12 mouse cellular contexts compared by ENCODE assay signal in genomic region chr9:104457635-104458034, GRCm38 (mm10).
DNase-seq lines count a peak whose midpoint lies in the region; ATAC-seq and TF ChIP-seq lines count a peak whose summit lies in the region.
"Had no signal": no experiment of that assay in that cellular context is flagged by ENCODE, and none has a peak within 500 bp of the region (broad histone marks: within the 10 kb centered on the region; RNA-seq: fewer than 3 reads in every experiment).

No protein-coding gene starts in this region.

- no peak for TF ChIP-seq CTCF in C2C12 (IDR thresholded peaks at IDR 0.05; ENCODE audit: control insufficient read depth, insufficient read depth, insufficient read length)

- no peak for DNase-seq in frontal cortex, postnatal 14 days (ENCODE audit: low spot score in 2 of 2)
- DNase-seq in left cerebral cortex, adult 18-20 months (ENCODE audit: low spot score in 2 of 2) = peak; percentile 14 to 44
- no peak for DNase-seq in left cerebral cortex, postnatal 36 days (ENCODE audit: low spot score in 2 of 2)
- peak; percentile 10 for DNase-seq in embryo, embryonic 11 days
- DNase-seq in spleen, adult 12 weeks (ENCODE audit: low spot score) = no peak
- DNase-seq in spleen, adult 18-20 months = no peak
- DNase-seq: heart, adult 11 months had no signal

- peak; percentile 85 for ATAC-seq in frontal cortex, adult (ENCODE audit: low TSS enrichment)

- no peak overlapping the region for H3K4me3 ChIP-seq in C2C12 (ENCODE audit: insufficient read depth, poor library complexity, severe bottlenecking)
- H3K4me3 ChIP-seq: embryonic facial prominence, embryonic 10.5 days; forebrain, embryonic 12.5 days; hindbrain, embryonic 12.5 days had no signal

- intact Hi-C loops in left cerebral cortex, postnatal 36 days (cut with DNase I) = loop anchor here (5.0 to 10.0 kb wide), 2 partner anchors 110 to 927 kb away; no protein-coding TSS in a partner anchor

- H3K27me3 ChIP-seq in C2C12 (ENCODE audit: control insufficient read depth, insufficient read depth, insufficient read length) = no peaks in the 10 kb centered on the region
- H3K27me3 ChIP-seq: forebrain, embryonic 12.5 days; hindbrain, embryonic 12.5 days had no signal

- no peak overlapping the region for H3ac ChIP-seq in C2C12 (ENCODE audit: control insufficient read depth, insufficient read length, low read depth)

- H3K79me3 ChIP-seq in C2C12 (ENCODE audit: low read depth) = no peaks in the 10 kb centered on the region

- H3K36me3 ChIP-seq in C2C12 (ENCODE audit: control insufficient read depth, insufficient read depth) = no peaks in the 10 kb centered on the region
- H3K36me3 ChIP-seq: embryonic facial prominence, embryonic 10.5 days; forebrain, embryonic 12.5 days; hindbrain, embryonic 12.5 days had no signal

- no peaks in the 10 kb centered on the region for H3K79me2 ChIP-seq in C2C12 (ENCODE audit: control insufficient read depth, insufficient read depth)

TF ChIP-seq in C2C12, 6 proteins besides CTCF, POLR2A, EP300 and RAD21:
- peak; percentile 45 for TF ChIP-seq CEBPB (IDR thresholded peaks at IDR 0.05; ENCODE audit: low read depth)
- no peak for TF ChIP-seq MYOD1 (IDR thresholded peaks at IDR 0.05; ENCODE audit: control insufficient read depth, insufficient read length, low read depth)

Comparison
In these comparisons a context has a peak if more than half of its experiments do, and no peak if none do; other contexts are left out.
1. DNase-seq: peak in left cerebral cortex, adult 18-20 months (2 of 2) and embryo, embryonic 11 days (single experiment); none in frontal cortex, postnatal 14 days (0 of 2), left cerebral cortex, postnatal 36 days (0 of 2), spleen, adult 12 weeks (single experiment) and spleen, adult 18-20 months (0 of 2).